Mouse (Mus musculus): Measurements from ENCODE around the gene Sco1. TPM values are rescaled to one million over a fixed set of nuclear protein-coding genes. Genes with fewer than 3 reads are reported as not detected.
"Not testable (repeated sequence)": the region's sequence is repeated elsewhere in the genome, so short reads cannot be mapped to it uniquely, and the experiment has no call there.

Sco1 gene
- total RNA-seq, 2 experiments from 2014 or later, result 8.3 to 8.9 TPM

DNA sequence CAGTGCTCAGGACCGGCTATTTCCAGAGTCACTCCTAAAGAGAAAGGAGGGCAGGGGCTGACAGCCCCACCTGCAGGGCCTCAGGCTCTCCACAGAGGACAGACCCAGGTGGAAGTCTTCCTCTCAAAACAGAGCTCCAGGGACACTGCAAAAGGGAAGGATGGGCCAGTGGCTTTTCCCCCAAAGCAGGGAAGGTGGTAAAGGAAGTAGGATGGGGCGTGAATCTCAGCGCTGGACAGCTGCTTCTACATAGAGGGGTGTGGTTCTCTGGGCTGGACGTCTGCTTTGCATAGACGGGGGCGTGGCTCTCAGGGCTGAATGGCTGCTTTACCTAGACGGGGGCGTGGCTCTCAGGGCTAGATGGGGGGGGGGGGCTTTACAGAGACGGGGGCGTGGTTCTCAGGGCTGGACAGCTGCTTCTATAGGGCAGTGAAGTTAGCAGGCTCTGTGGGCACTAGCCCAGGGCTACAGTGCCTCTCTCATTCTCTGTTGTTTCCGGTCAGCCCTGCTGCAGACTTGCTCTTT lies 28.7 kb downstream of the Sco1 start:
- intact Hi-C loops (cut with DNase I), result no loop called here
- DNase-seq (ENCODE audit: extremely low spot score in 1 of 2, low spot score in 2 of 2), result no peak

DNA sequence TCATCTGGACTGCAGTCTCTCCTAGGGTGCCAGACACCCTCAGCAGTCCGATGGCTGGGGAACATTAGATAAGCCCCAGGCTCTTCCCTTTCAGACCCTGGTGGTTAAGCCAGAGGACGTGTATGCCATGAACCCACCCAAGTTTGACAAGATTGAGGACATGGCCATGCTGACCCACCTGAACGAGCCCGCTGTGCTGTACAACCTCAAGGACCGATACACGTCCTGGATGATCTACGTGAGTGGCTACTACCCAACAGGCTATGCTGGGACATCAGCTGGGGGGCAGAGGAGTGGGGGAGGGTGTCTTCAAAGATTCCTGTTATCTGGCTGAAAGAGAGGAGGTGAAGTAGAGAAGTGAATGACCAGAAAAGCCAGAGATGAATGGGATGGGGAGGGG lies 29.7 kb downstream of the Sco1 start:
- intact Hi-C loops (cut with DNase I), result no loop called here
- DNase-seq (ENCODE audit: extremely low spot score in 1 of 2, low spot score in 2 of 2), result no peak

DNA sequence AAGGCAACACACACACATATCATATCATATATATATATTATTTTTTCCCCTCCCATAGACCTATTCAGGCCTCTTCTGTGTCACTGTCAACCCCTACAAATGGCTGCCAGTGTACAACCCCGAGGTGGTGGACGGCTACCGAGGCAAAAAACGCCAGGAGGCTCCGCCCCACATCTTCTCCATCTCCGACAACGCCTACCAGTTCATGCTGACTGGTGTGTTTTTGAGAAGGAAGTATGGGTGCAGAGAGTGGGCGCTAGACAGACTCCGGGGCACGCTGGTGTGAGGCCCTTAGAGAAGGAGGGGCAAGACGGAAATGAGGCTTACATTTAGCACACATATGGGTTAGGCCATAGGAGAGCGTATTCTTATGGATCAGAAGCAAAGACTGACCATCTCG lies 30.3 kb downstream of the Sco1 start:
- intact Hi-C loops (cut with DNase I), result no loop called here
- DNase-seq (ENCODE audit: extremely low spot score in 1 of 2, low spot score in 2 of 2), result no peak

DNA sequence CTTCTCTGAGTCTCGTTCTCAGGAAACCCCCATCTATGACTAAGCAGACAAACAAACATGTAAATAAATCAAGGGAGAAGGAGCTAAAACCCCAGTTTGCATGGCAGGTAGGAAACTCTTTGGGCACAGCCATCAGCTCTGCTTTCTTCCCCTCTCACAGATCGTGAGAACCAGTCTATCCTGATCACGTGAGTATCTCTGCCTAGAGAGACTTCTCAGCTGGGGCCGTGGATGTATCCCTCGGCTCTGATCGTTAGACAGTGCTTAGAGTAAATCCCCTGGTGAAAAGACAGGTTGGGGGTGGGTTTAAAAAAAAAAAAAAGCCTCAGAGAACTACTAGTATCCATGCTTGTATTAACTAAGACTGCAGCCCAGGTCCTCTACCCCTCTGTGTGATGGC lies 30.8 kb downstream of the Sco1 start:
- intact Hi-C loops (cut with DNase I), result no loop called here

DNA sequence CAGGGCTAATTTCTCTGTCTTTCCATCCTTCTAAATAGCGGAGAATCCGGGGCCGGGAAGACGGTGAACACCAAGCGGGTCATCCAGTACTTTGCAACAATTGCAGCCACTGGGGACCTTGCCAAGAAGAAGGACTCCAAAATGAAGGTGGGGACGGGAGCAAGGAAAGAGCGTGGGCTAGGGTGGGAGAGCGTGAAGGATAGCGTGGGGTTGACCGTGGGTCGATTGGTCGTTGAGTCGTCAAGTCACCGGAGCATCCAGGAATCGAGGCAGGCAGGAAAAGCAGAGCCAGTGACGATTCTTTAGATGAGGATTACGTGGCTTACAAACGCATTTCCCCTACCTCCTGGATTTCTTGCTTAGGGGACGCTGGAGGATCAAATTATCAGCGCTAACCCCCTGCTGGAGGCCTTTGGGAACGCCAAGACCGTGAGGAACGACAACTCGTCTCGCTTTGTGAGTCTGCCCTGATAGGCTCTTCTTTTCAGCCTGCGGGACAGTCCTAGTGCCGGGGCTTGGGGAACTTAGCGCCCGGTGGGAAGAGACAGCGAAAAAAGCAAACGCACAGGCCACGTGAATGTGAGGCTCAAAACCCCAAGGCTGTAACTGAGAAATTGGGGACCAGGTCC lies 31.4 kb downstream of the Sco1 start:
- intact Hi-C loops (cut with DNase I), result loop anchor here (2.0 kb wide), 1 partner anchor 59 kb away; the partner anchor contains the start of gene Tmem220
- no peak for DNase-seq (ENCODE audit: extremely low spot score in 1 of 2, low spot score in 2 of 2)

More for the DNA sequence above, 30.8 kb downstream of the Sco1 start:
- no peak for DNase-seq (ENCODE audit: extremely low spot score in 1 of 2, low spot score in 2 of 2)

DNA sequence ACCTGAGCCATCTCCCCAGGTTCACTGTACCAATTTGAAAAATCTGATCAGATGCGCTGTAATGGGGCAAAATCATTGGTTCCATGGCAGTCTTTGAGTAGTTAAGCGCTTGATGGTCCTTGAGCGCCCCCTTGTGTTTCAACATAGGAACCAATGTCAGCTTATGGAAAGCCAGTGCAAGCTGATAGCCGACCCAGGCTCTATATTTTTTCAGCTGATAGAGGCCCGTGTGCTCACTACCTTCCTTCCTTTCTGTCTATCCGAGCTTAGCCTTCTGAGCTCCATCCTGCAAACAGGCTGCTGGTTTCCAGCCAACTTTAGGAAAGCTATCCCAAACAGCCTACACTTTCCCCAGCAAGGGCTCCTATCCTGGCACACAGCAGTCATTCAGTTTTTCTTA lies 33.0 kb downstream of the Sco1 start:
- DNase-seq (ENCODE audit: extremely low spot score in 1 of 2, low spot score in 2 of 2), result peak; percentile 77
- intact Hi-C loops (cut with DNase I), result loop anchor here (2.0 to 5.0 kb wide), 2 partner anchors 61 to 178 kb away; partner anchors contain the start of gene Tmem220

DNA sequence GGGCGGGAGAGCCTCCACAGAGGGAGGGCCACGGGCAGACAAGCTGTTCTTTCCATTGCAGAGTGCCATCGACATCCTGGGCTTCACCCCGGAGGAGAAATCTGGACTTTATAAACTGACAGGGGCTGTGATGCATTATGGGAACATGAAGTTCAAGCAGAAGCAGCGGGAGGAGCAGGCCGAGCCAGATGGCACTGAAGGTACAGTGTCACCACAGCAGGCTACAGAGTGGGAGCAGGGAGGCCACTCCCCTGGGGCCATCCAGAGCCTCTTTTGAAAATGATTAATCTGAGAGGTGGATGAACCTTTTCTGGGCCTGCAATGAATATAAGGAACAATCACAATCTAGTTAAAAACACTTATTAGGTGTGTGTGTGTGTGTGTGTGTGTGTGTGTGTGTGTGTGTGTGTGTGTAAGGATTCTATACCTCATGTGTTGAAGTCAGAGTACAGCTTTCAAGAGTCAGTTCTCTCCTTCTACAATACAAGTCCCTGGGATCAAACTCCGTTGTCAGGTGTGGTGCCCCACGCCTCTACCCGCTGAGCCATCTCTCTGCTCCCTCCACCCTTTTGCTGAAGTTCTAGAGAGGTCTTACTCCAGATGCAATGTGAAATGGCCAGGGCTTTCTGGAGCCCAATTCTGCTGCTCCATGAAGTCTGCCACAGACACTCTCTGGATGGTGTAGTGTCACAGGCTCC lies 34.1 kb downstream of the Sco1 start:
- DNase-seq (ENCODE audit: extremely low spot score in 1 of 2, low spot score in 2 of 2), result no peak
- intact Hi-C loops (cut with DNase I), result loop anchor here (5.0 kb wide), 1 partner anchor 179 kb away; no protein-coding TSS in a partner anchor

DNA sequence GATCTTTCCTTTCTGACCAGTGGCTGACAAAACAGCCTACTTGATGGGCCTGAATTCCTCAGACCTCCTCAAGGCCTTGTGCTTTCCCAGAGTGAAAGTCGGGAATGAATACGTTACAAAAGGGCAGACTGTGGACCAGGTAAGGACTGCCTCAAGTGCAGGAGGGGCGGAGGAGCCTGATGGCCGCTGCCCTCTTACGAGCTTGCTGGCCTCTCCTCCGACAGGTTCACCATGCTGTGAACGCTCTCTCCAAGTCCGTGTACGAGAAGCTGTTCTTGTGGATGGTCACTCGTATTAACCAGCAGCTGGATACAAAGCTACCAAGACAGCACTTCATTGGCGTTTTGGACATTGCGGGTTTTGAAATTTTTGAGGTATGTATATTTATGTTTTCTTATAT lies 34.8 kb downstream of the Sco1 start:
- intact Hi-C loops (cut with DNase I), result loop anchor here (5.0 kb wide), 1 partner anchor 180 kb away; no protein-coding TSS in a partner anchor
- no peak for DNase-seq (ENCODE audit: extremely low spot score in 1 of 2, low spot score in 2 of 2)

DNA sequence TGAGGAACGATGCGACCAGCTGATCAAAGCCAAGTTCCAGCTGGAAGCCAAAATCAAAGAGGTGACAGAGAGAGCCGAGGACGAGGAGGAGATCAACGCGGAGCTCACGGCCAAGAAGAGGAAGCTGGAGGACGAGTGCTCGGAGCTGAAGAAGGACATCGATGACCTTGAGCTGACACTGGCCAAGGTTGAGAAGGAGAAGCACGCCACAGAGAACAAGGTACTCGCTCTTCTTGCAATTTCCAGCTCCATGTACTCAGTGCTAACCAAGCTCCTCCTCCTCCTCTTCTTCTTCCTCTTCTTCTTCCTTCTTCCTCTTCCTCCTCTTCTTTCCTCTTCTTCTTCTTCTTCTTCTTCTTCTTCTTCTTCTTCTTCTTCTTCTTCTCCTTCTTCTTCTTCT lies 39.9 kb downstream of the Sco1 start:
- intact Hi-C loops (cut with DNase I); DNase-seq (ENCODE audit: extremely low spot score in 1 of 2, low spot score in 2 of 2): not testable (repeated sequence)

DNA sequence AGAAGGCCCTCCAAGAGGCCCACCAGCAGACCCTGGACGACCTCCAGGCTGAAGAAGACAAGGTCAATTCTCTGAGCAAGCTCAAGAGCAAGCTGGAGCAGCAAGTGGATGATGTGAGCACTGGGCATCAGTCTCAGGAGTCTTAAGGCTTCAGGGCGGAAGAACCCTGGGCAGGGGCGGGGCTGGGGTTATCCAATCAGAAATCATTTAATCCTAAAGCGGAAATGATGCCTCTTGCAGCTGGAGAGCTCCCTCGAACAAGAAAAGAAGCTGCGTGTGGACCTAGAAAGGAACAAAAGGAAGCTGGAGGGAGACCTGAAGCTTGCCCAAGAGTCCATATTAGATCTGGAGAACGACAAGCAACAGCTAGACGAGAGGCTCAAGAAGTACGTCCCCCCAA lies 40.7 kb downstream of the Sco1 start:
- DNase-seq (ENCODE audit: extremely low spot score in 1 of 2, low spot score in 2 of 2), result no peak
- intact Hi-C loops (cut with DNase I), result no loop called here

DNA sequence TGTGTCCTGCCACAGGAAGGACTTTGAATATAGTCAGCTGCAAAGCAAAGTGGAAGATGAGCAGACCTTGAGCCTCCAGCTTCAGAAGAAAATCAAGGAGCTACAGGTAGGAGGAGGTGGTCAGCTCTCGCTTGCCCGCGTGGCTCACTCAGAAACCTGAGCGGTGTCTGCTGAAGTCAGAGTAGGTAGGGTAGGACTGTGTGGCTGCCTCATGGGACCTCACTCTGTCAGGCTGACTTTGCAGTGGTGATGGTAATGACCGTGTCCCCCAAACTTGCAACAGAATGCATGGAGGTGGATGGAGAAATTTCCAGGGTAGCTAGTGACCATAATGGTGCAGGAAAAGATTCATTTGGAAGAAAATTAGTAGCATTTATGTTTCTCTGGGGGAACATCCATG lies 41.2 kb downstream of the Sco1 start:
- intact Hi-C loops (cut with DNase I), result no loop called here

DNA sequence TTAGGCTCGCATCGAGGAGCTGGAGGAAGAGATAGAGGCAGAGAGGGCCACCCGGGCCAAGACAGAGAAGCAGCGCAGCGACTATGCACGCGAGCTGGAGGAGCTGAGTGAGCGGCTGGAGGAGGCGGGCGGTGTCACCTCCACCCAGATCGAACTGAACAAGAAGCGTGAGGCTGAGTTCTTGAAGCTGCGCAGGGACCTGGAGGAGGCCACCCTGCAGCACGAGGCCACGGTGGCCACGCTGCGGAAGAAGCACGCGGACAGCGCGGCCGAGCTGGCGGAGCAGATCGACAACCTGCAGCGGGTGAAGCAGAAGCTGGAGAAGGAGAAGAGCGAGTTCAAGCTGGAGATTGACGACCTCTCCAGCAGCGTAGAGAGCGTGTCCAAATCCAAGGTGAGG lies 42.0 kb downstream of the Sco1 start:
- intact Hi-C loops (cut with DNase I), result no loop called here
- no peak for DNase-seq (ENCODE audit: extremely low spot score in 1 of 2, low spot score in 2 of 2)

More for the DNA sequence above, 41.2 kb downstream of the Sco1 start:
- DNase-seq (ENCODE audit: extremely low spot score in 1 of 2, low spot score in 2 of 2), result no peak

DNA sequence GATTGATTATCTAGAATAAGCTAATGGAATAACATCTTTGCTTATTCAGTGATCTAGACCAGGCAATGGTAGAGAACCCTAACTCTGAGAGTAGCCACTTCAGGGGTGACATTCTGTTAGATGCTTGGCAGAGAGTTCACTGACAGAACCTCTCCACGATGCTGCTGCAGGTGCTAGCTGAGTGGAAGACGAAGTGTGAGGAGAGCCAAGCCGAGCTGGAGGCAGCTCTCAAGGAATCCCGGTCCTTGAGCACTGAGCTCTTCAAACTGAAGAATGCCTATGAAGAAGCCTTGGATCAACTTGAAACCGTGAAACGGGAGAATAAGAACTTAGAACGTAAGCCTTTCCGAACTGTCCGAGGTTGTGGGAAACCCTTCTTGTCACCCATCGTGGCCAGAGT lies 45.2 kb downstream of the Sco1 start:
- intact Hi-C loops (cut with DNase I), result no loop called here

DNA sequence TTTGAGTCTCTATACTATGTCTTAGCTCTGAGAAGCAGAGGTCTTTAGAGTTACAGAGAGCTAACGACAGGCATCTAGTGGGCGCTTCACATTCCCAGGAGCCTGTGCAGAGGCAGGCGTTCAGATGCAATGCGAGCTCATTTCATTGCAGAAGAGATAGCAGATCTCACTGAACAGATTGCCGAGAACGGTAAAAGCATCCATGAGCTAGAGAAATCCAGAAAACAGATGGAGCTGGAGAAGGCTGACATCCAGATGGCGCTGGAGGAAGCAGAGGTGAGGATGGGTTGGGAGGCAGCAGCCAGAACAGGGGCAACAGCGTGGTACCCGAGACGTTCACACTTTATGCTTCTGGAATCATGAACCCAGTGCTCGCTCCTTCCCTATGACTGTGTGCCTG lies 46.0 kb downstream of the Sco1 start:
- intact Hi-C loops (cut with DNase I), result no loop called here
- peak in 1 of 2 experiments; percentile 48 for DNase-seq (ENCODE audit: extremely low spot score in 1 of 2, low spot score in 2 of 2)

More for the DNA sequence above, 45.2 kb downstream of the Sco1 start:
- DNase-seq (ENCODE audit: extremely low spot score in 1 of 2, low spot score in 2 of 2), result no peak

DNA sequence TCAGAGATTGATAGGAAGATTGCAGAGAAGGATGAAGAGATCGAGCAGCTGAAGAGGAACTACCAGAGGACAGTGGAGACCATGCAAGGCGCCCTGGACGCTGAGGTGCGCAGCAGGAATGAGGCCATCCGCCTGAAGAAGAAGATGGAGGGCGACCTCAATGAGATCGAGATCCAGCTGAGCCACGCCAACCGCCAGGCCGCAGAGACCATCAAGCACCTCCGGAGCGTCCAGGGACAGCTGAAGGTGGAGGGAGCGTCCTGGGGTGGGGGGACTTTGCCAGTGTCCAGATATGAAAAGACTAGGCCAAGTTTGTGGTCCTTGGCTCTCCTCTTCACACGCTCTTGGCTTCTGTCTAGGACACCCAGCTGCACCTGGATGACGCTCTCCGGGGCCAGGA lies 46.8 kb downstream of the Sco1 start:
- intact Hi-C loops (cut with DNase I), result no loop called here
- no peak for DNase-seq (ENCODE audit: extremely low spot score in 1 of 2, low spot score in 2 of 2)

DNA sequence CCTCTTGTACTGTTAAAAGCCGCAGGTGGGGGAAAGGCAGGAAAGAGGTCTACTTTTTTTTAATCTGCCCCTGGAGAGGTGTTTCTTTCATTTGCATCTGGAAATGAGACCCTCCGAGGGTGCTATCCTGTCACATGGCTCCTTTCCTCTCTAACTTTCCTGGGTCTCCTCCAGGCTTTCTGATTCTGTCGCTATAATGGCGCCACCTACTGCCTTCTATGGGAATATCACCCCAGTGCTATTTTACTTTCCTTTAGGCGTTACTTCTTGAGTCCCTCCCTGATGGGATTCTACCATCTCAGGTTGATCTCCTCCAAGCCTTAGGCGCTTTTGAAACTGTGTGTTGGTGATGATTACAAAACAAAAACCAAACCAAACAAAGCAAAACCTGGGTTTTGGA lies 47.7 kb downstream of the Sco1 start:
- intact Hi-C loops (cut with DNase I), result no loop called here
- peak in 1 of 2 experiments; percentile 51 for DNase-seq (ENCODE audit: extremely low spot score in 1 of 2, low spot score in 2 of 2)

DNA sequence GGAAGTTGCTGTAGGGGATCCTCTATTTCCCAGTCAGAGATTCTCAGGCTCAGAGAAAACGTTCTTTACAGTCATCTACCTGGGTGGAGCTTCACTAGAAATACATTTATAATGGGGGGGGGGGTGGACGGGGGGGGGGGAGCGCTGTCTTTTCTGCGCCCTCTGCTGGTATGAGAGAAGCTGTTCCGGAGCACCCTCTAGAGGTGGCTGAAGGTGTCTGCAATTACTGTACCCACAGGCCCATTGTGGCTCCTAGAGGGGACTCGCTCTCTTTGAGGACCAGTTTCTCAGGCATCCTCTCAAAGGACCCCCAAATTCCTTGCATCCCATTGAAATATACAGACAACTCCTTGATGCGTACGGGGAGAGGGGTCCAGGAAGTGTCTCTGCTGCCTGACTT lies 49.2 kb downstream of the Sco1 start:
- DNase-seq (ENCODE audit: extremely low spot score in 1 of 2, low spot score in 2 of 2), result peak; percentile 47 to 56
- intact Hi-C loops (cut with DNase I), result no loop called here

DNA sequence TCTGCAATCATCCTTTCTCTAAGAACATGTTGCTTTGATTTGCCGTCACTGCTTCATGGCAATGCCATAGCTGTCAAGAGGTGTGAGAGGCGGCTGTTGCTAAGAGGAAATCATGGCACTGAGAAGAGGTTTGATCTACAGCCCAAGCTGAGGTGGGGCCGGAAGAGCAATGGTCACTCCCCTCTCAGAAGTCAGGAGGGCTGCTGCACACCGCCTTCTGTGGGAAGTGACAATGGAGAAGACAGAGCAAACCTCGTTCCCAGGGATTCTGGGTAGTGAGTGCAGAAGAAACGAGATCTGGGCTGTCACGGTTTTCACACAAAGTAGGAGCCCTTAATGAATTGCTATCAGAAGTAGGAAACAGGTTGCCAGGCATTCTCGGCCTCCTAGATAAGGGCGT lies 50.8 kb downstream of the Sco1 start:
- intact Hi-C loops (cut with DNase I), result no loop called here
- DNase-seq (ENCODE audit: extremely low spot score in 1 of 2, low spot score in 2 of 2), result no peak

DNA sequence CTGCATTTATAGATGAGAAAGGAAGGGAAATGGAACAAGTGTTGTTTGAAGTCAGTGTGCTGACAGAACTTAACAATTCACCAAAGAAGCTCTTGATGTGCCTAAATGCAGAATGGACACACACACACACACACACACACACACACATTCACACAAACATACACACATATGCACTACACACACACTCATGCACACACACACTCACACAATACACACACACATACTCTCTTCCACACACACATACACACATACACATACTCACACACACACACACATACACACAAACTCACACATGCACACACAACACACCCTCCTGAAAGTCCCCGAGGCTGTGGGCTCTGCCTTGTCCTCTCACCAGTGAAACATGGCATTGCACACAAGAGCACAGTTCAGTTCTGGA lies 51.8 kb downstream of the Sco1 start:
- no peak for DNase-seq (ENCODE audit: extremely low spot score in 1 of 2, low spot score in 2 of 2)
- intact Hi-C loops (cut with DNase I), result no loop called here

DNA sequence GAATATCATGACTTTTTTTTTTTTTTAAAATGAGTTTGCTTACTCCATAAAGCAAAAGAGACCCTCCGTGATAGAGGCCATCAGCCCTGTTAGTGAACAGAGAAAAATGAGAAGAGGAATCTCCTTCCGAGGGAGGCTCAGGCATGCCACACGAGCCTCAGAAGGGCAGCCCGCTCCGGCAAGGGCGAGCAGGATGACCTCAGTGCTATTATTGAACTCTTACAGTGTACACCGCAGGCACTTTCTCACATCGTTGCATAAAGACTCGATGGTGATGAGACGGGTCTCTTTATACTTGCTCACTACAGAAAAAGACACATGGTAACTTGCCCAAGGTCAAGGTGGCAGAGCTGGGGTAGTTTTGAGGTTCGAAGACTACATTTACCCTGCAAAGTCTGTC lies 52.2 kb downstream of the Sco1 start:
- no peak for DNase-seq (ENCODE audit: extremely low spot score in 1 of 2, low spot score in 2 of 2)
- intact Hi-C loops (cut with DNase I), result no loop called here

All from left cerebral cortex, postnatal 10 days (tissue).